Mouse (Mus musculus): Measurements from ENCODE around the gene Tet3. TPM values are rescaled to one million over a fixed set of nuclear protein-coding genes. Genes with fewer than 3 reads are reported as not detected.

Tet3 gene
- total RNA-seq, 2 experiments from 2014 or later: 11.5 to 12.7 TPM

GRCm38 (mm10) chr6:83478217-83478616 lies 19.3 kb upstream of the Tet3 start:
- no peak for DNase-seq

- peak in 1 of 2 experiments; percentile 47 for DNase-seq
These were observed 16.5 kb upstream of the Tet3 start for GRCm38 (mm10) chr6:83475431-83475830.

DNA sequence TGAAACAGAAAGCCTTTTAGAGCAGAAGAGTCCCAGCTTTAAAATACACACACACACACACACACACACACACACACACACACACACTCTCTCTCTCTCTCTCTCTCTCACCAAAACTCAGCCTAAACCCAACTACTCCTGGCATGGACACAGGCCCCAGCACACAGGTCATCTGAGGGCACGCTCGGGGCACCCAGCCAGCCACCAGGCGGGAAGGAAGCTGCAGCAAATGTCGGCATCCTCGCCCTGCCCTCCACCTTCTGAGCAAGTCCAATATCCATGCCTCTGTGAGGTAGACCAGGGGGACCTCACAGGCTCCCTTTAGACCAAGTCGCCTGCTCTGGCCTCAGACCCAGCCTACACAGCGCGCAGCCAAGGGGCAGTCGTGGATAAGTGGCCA lies 14.4 kb upstream of the Tet3 start:
- peak; percentile 77 to 81 for DNase-seq

- DNase-seq: no peak
These were observed 12.9 kb upstream of the Tet3 start for GRCm38 (mm10) chr6:83471739-83472138.

- no peak for DNase-seq
These were observed 5.1 kb upstream of the Tet3 start for GRCm38 (mm10) chr6:83464011-83464410.

DNA sequence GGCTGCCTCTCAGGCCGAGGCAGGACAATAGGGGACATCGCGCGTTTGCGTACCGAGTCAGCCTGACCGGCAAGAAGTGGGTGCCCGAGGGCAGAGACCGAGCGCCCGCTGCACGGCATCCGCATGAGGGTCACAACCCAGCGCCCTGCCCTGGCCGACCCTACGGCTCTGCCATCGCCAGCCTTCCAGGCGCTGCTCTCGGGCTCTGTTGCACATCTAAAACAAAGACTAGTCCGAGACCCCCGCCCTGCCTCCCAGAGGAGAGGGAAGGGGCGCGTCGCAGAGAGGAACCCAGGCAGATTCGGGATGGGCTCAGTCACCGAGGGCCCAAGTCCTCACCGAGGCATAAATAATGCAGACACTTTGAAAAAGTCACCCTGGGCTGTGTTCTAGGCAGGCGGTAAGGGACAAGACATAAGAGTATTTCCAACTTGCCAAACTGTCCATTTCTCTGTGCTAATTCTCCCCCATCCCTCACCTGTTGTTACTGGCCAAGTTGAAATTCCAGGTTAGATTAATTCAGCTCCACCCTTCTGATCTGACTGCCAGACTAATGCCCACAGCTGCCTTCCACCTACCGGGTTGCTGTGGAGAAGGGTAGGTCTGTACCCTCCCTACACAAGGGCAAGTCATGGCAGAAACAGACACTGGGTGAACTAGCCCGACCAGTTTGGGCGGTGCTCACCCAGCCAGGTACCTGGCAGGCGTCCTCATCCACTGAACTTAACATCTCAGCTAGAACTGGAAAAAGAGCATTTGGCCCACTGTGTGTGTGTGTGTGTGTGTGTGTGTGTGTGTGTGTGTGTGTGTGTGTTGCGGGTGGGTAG lies 1.7 kb downstream of the Tet3 start:
- DNase-seq: no peak

DNA sequence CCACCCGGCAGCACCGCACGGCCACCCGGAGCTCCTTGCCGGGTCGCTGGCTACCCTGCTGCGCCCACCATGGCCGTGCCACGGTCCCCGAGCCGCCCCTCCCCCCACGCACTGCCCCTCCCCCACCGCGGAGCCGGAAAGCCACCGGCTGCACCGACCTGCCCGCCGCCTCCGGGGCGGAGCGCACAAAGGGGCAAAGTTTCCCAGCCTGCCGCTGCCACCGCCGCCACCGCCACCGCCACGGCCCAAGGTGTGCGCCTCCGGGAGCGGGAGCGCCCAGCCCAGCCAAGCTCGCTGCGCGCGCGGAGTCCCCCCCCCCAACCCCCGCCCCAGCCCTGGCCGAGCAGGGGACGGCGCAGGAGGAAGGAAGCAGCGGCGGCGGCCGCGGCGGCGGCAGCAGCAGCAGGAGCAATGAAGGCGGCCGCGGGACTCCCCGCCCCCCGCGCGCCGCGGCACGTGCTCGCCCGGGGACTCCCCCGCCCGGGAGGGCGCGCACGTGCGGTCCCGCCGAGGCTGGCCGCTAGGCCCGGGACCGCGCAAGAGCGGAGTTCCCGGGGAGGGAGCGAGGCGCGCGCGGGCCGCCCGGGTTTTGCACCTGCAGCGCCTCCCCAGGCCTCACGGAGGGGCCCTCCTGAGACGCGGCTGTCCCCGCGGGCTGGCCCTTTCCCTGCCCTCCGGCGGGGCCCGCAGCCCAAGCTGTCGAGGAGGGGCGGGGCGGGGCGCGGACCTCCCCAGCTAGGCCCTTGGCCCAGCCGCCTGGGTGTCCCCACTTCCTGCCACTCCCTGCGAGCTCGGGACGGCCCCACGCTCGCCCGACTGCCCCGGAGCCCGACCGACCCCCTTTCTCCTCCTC lies 2.5 kb downstream of the Tet3 start:
- peak; percentile 80 to 88 for DNase-seq

GRCm38 (mm10) chr6:83455328-83456130 lies 3.4 kb downstream of the Tet3 start:
- peak; percentile 38 to 61 for DNase-seq

- DNase-seq: no peak
These were observed 5.2 kb downstream of the Tet3 start for GRCm38 (mm10) chr6:83453706-83454105.

DNA sequence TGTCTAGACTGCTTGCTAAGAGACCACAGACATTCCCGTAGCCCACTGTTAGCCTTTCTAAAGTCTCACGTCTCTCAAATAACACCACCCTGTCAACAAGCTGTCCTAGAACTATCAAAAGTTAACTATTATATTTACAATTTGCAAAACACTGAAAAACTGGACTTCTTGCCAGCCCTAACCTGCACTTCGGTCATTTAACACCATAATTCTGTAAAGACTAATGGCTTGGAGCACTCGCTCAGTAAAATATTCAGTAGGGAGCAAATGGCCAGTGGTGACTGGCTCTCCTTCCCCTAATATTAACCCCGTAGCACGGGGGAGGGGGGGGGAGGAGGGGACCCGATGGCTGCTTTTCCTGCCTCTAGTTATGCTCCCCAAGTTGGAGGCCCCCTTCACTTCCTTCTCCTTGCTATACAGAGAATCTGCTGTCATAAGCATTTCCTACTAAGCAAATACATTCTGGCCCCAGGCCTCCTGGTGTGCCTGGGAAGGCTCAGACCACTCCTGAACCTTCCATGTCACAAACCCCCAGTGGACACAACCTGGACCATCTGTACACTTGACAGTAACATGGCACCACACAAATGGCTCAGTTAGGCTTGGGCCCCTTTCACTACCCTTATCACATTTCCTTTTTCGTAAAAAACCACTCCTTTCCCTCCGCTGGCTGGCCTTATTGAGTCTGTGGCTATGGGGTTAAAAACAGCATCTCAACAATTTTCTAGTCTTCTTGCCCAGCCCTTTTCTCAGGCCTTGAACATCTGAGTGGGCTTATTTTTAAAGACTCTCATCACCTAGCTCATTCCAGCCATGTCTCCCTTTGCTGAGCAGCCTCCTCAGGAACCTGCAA lies 8.2 kb downstream of the Tet3 start:
- no peak for DNase-seq

DNA sequence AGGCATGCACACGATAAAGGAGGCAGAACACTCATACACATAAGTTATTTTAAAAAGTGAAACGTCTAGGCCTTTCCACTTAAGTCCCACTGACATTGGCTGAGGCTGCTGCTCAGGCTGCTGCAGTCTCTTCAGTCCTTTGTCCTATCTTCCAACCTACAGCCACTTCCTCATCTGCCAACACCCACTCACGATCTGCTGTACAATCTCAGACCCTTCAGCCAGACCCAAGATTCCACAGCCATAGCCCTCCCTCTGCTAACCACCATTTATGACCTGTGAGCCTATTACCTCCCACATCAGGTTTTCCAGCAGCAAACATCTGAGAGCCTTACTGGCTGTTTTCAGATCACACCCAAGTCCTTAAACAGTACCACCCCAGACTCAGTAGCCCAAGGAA lies 9.4 kb downstream of the Tet3 start:
- DNase-seq: no peak

- no peak for DNase-seq
These were observed 10.0 kb downstream of the Tet3 start for GRCm38 (mm10) chr6:83448911-83449310.

DNA sequence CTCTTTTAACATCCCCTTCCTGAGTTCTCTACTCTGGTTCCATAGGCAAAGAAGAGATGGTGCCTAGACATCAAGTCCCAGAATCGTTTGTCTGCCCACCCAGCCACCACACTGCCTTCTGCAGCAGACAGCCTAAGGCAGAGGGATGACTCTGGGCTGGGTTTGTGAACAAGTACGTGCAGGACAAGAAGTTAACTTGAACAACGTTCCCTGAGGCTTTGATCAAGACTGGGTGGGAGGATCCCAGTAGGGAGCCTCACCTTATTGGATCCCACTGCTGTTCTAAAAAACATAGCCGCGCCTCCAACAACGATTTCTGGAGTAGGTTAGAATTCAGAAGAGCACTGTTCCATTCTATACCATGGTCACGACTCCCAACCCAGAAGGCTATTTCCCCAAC lies 11.9 kb downstream of the Tet3 start:
- no peak for DNase-seq

- no peak for DNase-seq
These were observed 13.1 kb downstream of the Tet3 start for GRCm38 (mm10) chr6:83445796-83446195.

DNA sequence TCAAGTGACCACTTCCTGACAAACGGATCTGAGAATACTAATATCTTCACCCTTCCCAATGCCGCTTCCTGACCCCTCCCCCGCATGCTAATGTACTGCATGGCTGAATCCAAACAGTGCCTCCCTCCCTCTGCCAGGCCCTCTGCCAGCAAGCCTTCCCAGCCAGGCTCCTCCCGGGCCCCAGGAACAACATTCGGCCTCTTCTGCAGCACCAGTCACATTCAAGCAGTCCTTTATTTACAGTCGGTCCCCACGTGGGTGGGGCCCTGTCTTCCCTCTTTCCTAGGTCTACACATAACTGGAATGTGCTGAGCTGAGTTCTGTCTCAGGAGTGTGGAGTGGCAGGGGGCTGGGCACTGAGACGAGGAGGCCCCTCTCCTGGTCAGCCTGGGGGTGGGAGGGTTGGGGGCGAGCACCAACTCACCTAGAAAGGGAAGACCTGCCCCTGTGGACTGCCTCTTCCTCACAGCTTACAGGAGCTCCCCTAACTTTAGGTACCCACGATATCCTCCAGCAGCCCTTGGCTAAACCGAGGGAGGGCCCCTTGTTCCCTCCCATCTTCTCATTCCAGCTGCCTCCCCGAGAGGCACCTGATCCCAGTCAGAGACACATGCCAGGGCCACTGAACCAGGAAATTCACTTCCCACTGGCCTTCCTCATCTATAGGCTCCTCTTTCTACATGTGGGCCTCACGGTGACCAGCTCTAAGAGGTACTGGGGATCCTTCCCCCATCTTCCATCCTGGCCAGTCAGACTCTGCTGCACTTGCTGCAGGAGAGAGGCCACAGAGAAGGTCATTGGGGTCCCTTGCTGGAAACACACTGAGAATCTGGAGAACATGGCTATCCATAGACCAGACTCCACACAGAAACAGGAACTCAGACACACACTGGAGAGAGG lies 15.2 kb downstream of the Tet3 start:
- DNase-seq: peak; percentile 85 to 88

- DNase-seq: no peak
These were observed 16.2 kb downstream of the Tet3 start for GRCm38 (mm10) chr6:83442639-83443038.

DNA sequence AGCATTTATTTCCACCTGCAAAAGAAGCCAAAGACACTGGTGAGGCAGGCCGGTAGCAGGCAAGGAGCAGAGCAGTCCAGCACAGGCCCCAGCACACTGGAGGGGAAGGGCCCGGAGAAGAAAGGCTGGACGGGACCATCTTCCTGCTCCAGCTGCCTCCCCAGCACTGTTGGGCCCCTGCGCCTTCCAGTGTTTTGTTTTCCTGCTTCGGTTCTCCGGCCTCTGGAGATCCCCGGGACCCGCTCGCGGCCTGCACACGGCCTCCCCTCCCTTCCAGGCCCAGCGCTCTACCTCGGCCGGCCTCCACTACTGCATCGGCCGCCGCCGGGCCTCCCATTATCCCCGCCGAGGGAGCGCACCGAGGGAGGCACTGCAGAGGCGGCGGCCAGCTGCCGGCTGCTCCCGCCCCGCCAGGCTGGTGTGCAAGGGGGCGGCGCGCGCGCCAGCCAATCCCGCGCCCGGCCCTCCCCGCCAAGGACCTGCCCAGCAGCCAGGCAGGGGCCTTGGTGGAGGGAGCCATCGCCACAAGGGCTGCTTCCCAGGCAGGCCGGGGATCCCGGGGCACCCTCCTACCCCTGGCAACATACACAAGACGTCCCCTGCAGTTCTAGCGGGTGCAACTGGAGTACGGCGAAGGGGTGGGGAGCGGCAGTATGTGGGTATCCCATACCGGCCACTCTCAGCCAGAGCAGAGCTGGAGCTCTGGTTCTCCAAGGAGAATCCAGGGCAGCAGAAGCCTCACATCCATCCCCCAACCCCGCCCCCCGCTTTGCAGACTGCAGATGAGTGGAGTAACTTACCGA lies 17.4 kb downstream of the Tet3 start:
- peak; percentile 89 to 95 for DNase-seq

DNA sequence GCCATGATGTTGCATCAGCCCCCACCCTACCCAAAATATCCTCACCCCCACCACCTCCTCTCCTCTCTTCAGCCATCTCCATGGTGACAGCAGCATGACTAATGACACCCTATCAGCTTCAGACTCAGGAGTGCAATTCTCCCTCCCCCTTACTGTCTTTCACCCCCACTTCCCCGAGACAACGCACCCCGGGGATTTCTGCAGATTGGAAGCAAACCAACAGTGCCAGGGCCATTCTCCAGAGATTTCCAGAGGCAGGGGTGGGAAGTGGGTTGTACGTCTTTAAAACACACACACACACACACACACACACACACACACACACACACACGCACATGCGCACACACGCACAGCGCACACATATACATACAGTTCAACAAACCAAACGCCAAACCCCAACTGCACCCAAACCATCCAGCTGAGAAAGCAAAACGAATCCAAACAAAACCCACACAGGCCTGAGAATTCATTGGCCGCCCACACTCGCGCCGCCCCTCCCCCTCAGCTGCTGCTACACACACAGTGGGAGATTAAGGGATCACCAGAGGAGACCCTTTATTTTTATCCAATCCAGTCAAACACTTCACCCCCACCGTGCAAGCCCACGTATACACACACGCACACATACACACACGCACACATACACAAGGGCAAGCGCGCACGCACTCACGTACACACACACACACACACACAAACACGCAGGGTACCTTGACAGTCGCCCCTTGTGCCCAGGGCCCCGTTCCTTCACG lies 18.2 kb downstream of the Tet3 start:
- peak; percentile 65 to 80 for DNase-seq

- DNase-seq: no peak
These were observed 18.7 kb downstream of the Tet3 start for GRCm38 (mm10) chr6:83440197-83440509.
